Mouse (Mus musculus) kidney, postnatal 0 days (tissue): ENCODE measurements at regions not wholly inside any gene's neighbourhood (a gene's known extent, or its start where the extent isn't known, plus 50 kb on each side); places are given as distances from the start of the nearest gene placed in this dataset.
A peak's percentile ranks its signal among the peaks of the same experiment; 100 is the strongest.

Source experiments
- ATAC-seq: fragments of 200-750 bp; cut with Nextera tagmentation; replicated peaks from 2 replicates; pipeline ENCODE4 v1.8.0; 2017; ENCODE audit warnings: low read depth, moderate number of reproducible peaks, moderate TSS enrichment, moderate library complexity; ENCODE audit not compliant: low FRiP score
- DNase-seq: peaks from one replicate; pipeline ENCODE4 v3.0.0-alpha.2; 2016; ENCODE audit warnings: low spot score
- H3K27ac ChIP-seq: fragments of 300-500 bp; sonication (generic); 2 replicates; pipeline ENCODE4 v1.5.1; 2014; ENCODE audit warnings: mild to moderate bottlenecking
- H3K27me3 ChIP-seq: fragments of 300-500 bp; sonication (generic); 2 replicates; pipeline ENCODE4 v1.6.1; 2014; ENCODE audit warnings: low read length, mixed read lengths; ENCODE audit not compliant: insufficient read depth
- H3K36me3 ChIP-seq: fragments of 300-500 bp; sonication (generic); 2 replicates; pipeline ENCODE4 v1.6.1; 2014; ENCODE audit warnings: low read length, mixed read lengths; ENCODE audit not compliant: insufficient read depth
- H3K4me1 ChIP-seq: fragments of 300-500 bp; sonication (generic); replicated peaks from 2 replicates; pipeline ENCODE4 v1.6.1; 2014; ENCODE audit warnings: antibody characterized with exemption, low read length, mixed read lengths; ENCODE audit not compliant: insufficient read depth
- H3K4me2 ChIP-seq: fragments of 300-500 bp; sonication (generic); 2 replicates; pipeline ENCODE4 v1.6.1; 2014; ENCODE audit warnings: mild to moderate bottlenecking, low read length, moderate library complexity, mixed read lengths
- H3K4me3 ChIP-seq: fragments of 300-500 bp; sonication (generic); replicated peaks from 2 replicates; pipeline ENCODE4 v1.5.1; 2014; ENCODE audit warnings: low read depth, low read length
- H3K9ac ChIP-seq: fragments of 300-500 bp; sonication (generic); 2 replicates; pipeline ENCODE4 v1.6.1; 2014; ENCODE audit warnings: low read depth, low read length
- H3K9me3 ChIP-seq: fragments of 300-500 bp; sonication (generic); replicated peaks from 2 replicates; pipeline ENCODE4 v1.6.1; 2016; ENCODE audit warnings: low read length, inconsistent platforms, mixed read lengths
- CTCF ChIP-seq: IDR thresholded peaks from 2 replicates; pipeline ENCODE4 v1.5.1; 2016; ENCODE audit warnings: antibody characterized with exemption, low read depth, mild to moderate bottlenecking, moderate library complexity
- WGBS: fragments of 180-500 bp; shearing (Covaris S2); extraction: QIAGEN DNeasy Blood & Tissue Kit; methylation state at CpG from one replicate; pipeline ENCODE4 v1.1.7; 2014; 5-methylcytosine and 5-hydroxymethylcytosine counted together

- Histone ChIP-seq H3K4me3 (no peak overlapping the region), H3K9me3 (no peaks in the 10 kb centered on the region), H3K36me3 (no peaks in the 10 kb centered on the region), H3K27ac (no peak overlapping the region), H3K9ac (no peak overlapping the region), H3K27me3 (no peaks in the 10 kb centered on the region), H3K4me2 (no peak overlapping the region), H3K4me1 (no peaks in the 10 kb centered on the region)
- 82% methylated on average over 3 of the region's 3 CpGs for WGBS
- ATAC-seq, result no peak
- DNase-seq, result no peak
- TF ChIP-seq CTCF, result no peak
These were observed 240.4 kb upstream of the Kcnj16 start for GRCm38 (mm10) chr11:110727357-110727961.

- DNase-seq (no peak), ATAC-seq (no peak)
- H3K4me2 ChIP-seq, result no peak overlapping the region
- H3K4me3 ChIP-seq, result no peak overlapping the region
- H3K9ac ChIP-seq, result no peak overlapping the region
- 82% methylated on average over 3 of the region's 3 CpGs for WGBS
- TF ChIP-seq CTCF, result no peak
- no peaks in the 10 kb centered on the region for H3K9me3 ChIP-seq
- no peaks in the 10 kb centered on the region for H3K4me1 ChIP-seq
- no peaks in the 10 kb centered on the region for H3K36me3 ChIP-seq
- no peaks in the 10 kb centered on the region for H3K27me3 ChIP-seq
- H3K27ac ChIP-seq, result no peak overlapping the region
These were observed 236.3 kb upstream of the Kcnj16 start for GRCm38 (mm10) chr11:110731510-110731909.

GRCm38 (mm10) chr11:110774128-110774527 is 193.7 kb upstream of the Kcnj16 start:
- H3K4me2 ChIP-seq, result no peak overlapping the region
- no peak for ATAC-seq
- H3K4me1 ChIP-seq, result no peaks in the 10 kb centered on the region
- H3K36me3 ChIP-seq, result no peaks in the 10 kb centered on the region
- no peak for DNase-seq
- no peak overlapping the region for H3K27ac ChIP-seq
- H3K4me3 ChIP-seq, result no peak overlapping the region
- no peak overlapping the region for H3K9ac ChIP-seq
- H3K9me3 ChIP-seq, result no peaks in the 10 kb centered on the region
- TF ChIP-seq CTCF, result no peak
- H3K27me3 ChIP-seq, result no peaks in the 10 kb centered on the region

DNA sequence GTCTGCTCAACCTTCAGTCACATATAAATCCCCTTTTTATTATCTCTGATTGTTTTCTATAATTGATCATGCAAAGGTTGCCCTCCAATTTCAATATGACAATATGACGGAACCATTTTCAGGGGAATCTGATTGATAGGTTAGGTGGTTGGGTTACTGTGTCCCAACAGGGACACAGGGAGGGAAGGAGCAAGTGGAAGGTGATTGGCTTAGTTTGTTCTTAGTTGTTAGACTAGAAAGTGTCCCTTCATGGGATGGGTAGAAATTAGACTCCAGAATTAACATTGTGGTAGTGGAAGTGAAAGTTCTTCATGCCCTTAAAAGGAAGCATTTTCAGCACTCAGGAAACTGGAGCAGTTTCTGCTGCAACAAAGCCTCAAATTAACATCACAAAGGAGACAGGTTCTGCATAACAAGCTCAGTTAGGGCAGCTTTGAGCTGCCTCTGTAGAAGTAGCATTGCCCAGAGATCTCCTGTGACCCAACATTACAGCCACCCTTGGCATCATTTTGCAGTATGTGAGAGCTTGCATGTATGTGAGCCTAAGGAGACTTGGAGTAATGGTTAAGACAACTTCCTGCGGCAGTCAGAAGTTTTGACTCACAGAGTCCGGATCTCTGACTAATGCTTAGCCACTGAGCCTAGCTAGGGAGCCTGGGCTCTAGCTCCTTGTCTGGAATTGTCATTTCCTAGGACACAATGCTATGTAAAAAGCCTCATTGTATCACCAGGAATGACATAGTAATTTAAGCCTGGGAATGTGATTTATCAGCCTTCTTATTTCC is 186.1 kb upstream of the Kcnj16 start:
- Histone ChIP-seq H3K27me3 (no peaks in the 10 kb centered on the region), H3K9ac (no peak overlapping the region), H3K9me3 (no peaks in the 10 kb centered on the region), H3K4me2 (no peak overlapping the region), H3K4me3 (no peak overlapping the region), H3K36me3 (no peaks in the 10 kb centered on the region), H3K4me1 (no peaks in the 10 kb centered on the region), H3K27ac (no peak overlapping the region)
- no peak for DNase-seq
- 52% methylated on average over 3 of the region's 3 CpGs for WGBS
- ATAC-seq, result no peak
- TF ChIP-seq CTCF, result no peak

DNA sequence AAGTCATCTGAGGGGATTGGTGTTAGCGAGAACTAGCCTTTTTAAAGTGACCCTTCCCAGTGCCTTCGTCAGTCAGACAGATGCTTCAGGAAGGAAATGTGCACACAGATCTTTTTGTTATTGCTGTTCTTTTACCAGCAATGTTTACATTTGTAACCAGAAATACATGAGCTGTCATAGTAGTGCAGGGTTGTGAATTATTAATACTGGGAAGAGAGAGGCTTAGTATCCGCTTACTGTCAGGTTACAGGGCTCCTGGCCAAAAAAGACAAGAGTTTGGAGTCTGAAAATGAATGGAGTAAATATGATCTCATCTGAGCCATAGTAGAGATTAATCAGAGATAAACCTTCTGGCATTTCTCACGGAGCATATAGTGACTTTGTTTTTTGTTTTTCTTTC is 178.3 kb upstream of the Kcnj16 start:
- no peaks in the 10 kb centered on the region for H3K4me1 ChIP-seq
- DNase-seq, result peak; percentile 74
- H3K9me3 ChIP-seq, result no peaks in the 10 kb centered on the region
- ATAC-seq, result no peak
- H3K4me2 ChIP-seq, result no peak overlapping the region
- no peak for TF ChIP-seq CTCF
- WGBS, result 41% methylated on average over 4 of the region's 4 CpGs
- H3K9ac ChIP-seq, result no peak overlapping the region
- no peak overlapping the region for H3K4me3 ChIP-seq
- no peaks in the 10 kb centered on the region for H3K36me3 ChIP-seq
- no peak overlapping the region for H3K27ac ChIP-seq
- H3K27me3 ChIP-seq, result no peaks in the 10 kb centered on the region

- no peaks in the 10 kb centered on the region for H3K36me3 ChIP-seq
- TF ChIP-seq CTCF, result no peak
- H3K4me1 ChIP-seq, result no peaks in the 10 kb centered on the region
- H3K27me3 ChIP-seq, result no peaks in the 10 kb centered on the region
- H3K4me2 ChIP-seq, result no peak overlapping the region
- H3K9ac ChIP-seq, result no peak overlapping the region
- no peak for DNase-seq
- WGBS, result 75% methylated on average over 8 of the region's 8 CpGs
- H3K4me3 ChIP-seq, result no peak overlapping the region
- H3K27ac ChIP-seq, result no peak overlapping the region
- ATAC-seq, result no peak
- H3K9me3 ChIP-seq, result no peaks in the 10 kb centered on the region
These were observed 167.8 kb upstream of the Kcnj16 start for GRCm38 (mm10) chr11:110799887-110800578.
